In the genomic region with DNA sequence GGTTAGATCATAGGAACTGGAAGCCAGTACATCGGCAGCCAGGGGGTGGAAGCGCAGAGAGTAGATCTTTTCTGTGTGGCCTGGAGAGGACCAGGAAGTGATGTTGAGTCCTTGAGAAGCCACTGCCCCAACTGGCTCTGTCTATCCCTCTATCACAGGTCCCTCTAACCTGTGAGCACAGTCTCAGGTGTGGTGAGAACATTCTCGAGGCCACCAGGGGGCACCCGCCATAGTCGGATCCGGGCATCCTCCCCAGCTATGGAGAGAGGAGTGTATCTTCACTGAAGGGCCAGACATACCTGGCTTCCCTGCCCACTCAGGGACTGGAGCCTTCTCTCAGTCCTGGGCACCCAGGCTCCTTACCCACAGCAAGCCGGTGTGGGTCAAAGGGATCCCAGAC, we compare ENCODE assay signal across 9 mouse cellular contexts. TPM values are rescaled to one million over a fixed set of nuclear protein-coding genes. Genes with fewer than 3 reads are reported as not detected.
DNase-seq lines count a peak whose midpoint lies in the region; ATAC-seq and TF ChIP-seq lines count a peak whose summit lies in the region.
"Had no signal": no experiment of that assay in that cellular context is flagged by ENCODE, and none has a peak within 500 bp of the region (broad histone marks: within the 10 kb centered on the region; RNA-seq: fewer than 3 reads in every experiment).

No protein-coding gene starts in this region.

- H3K4me1 ChIP-seq in heart, adult 2 months (ENCODE audit: control insufficient read depth, insufficient read depth, low read length): no peaks in the 10 kb centered on the region
- peaks cover 82% of the 10 kb centered on the region for H3K4me1 ChIP-seq in E14TG2a.4 (replicated peaks; ENCODE audit: low read depth, low read length)
- H3K4me1 ChIP-seq in embryonic fibroblast, embryonic 13.5 days (ENCODE audit: control insufficient read depth, insufficient read depth, low read length): no peaks in the 10 kb centered on the region
- peaks cover 20% of the 10 kb centered on the region for H3K4me1 ChIP-seq in liver, embryonic 12.5 days
- H3K4me1 ChIP-seq: neural tube, embryonic 13.5 days had no signal

- no peak overlapping the region for H3K4me3 ChIP-seq in heart, adult 2 months
- no peak overlapping the region for H3K4me3 ChIP-seq in E14TG2a.4 (replicated peaks; ENCODE audit: low read length)
- H3K4me3 ChIP-seq in embryonic fibroblast, embryonic 13.5 days (ENCODE audit: insufficient read depth, low read length): no peak overlapping the region
- H3K4me3 ChIP-seq in liver, embryonic 12.5 days: no peak overlapping the region
- H3K4me3 ChIP-seq: neural tube, embryonic 13.5 days had no signal

- H3K27ac ChIP-seq in heart, adult 2 months: no peak overlapping the region
- no peak overlapping the region for H3K27ac ChIP-seq in embryonic fibroblast, embryonic 13.5 days (ENCODE audit: insufficient read depth, low read length)
- no peak overlapping the region for H3K27ac ChIP-seq in liver, embryonic 12.5 days
- H3K27ac ChIP-seq: neural tube, embryonic 13.5 days had no signal

- peak; percentile 19; the same call in 1 of the 2 replicates for ATAC-seq in liver, embryonic 12.5 days

- TF ChIP-seq EP300 in heart, adult 2 months (IDR thresholded peaks at IDR 0.05; ENCODE audit: insufficient read depth, low read depth, low read length): no peak

- intact Hi-C loops in heart, adult 2 months (cut with DNase I): no loop called here
- intact Hi-C loops in heart, postnatal 25 days (cut with DNase I): loop anchor here (5.0 kb wide), 1 partner anchor 230 kb away; no protein-coding TSS in a partner anchor

- H3K9me3 ChIP-seq in E14TG2a.4 (ENCODE audit: low read length): no peaks in the 10 kb centered on the region
- H3K9me3 ChIP-seq in liver, embryonic 12.5 days (replicated peaks): no peaks in the 10 kb centered on the region
- H3K9me3 ChIP-seq: neural tube, embryonic 13.5 days had no signal

- no peak for TF ChIP-seq POLR2A in heart, adult 2 months (IDR thresholded peaks at IDR 0.05; ENCODE audit: insufficient read depth, low read depth, low read length)
- TF ChIP-seq POLR2A in embryonic fibroblast, embryonic 13.5 days (IDR thresholded peaks at IDR 0.05; ENCODE audit: low read depth, low read length): no peak

- H3K36me3 ChIP-seq in heart, adult 2 months (ENCODE audit: control insufficient read depth, insufficient read depth, low read length): no peaks in the 10 kb centered on the region
- peaks cover 76% of the 10 kb centered on the region for H3K36me3 ChIP-seq in E14TG2a.4 (ENCODE audit: insufficient read depth, low read length)
- peaks cover 41% of the 10 kb centered on the region for H3K36me3 ChIP-seq in liver, embryonic 12.5 days

- no peak overlapping the region for H3K4me2 ChIP-seq in liver, embryonic 12.5 days
- H3K4me2 ChIP-seq: neural tube, embryonic 13.5 days had no signal

- no peak overlapping the region for H3K9ac ChIP-seq in heart, adult 2 months (ENCODE audit: low read depth, low read length)
- no peak overlapping the region for H3K9ac ChIP-seq in liver, embryonic 12.5 days
- H3K9ac ChIP-seq: neural tube, embryonic 13.5 days had no signal

- peak; percentile 60 for TF ChIP-seq CTCF in heart, adult 2 months (IDR thresholded peaks at IDR 0.05)
- peak; percentile 47 for TF ChIP-seq CTCF in E14TG2a.4 (conservative IDR thresholded peaks at IDR 0.05; ENCODE audit: low read length)
- peak; percentile 39; the same call in 1 of the 2 replicates for TF ChIP-seq CTCF in embryonic fibroblast, embryonic 13.5 days (IDR thresholded peaks at IDR 0.05; ENCODE audit: borderline replicate concordance, insufficient read depth, low read length)

- WGBS in heart, adult 2 months: 48% methylated on average over 7 of the region's 7 CpGs
- whole genome bisulfite sequencing in liver, embryonic 12.5 days (ENCODE audit: insufficient replicate concordance): 55% methylated on average over 7 of the region's 7 CpGs

- H3K79me2 ChIP-seq in heart, adult 2 months (replicated peaks; ENCODE audit: control insufficient read depth, insufficient read depth, low read length): no peaks in the 10 kb centered on the region

- no peaks in the 10 kb centered on the region for H3K27me3 ChIP-seq in heart, adult 2 months (ENCODE audit: control insufficient read depth, insufficient read depth, low read length)
- no peaks in the 10 kb centered on the region for H3K27me3 ChIP-seq in E14TG2a.4 (ENCODE audit: insufficient read depth, low read length)
- H3K27me3 ChIP-seq in liver, embryonic 12.5 days (replicated peaks): no peaks in the 10 kb centered on the region
- H3K27me3 ChIP-seq: neural tube, embryonic 13.5 days had no signal

- no peak for DNase-seq in heart, adult 2 months
- no peak for DNase-seq in heart, postnatal 25 days (ENCODE audit: low spot score)
- no peak for DNase-seq in gastrocnemius, adult 18-20 months (ENCODE audit: low spot score)
- DNase-seq in adrenal gland, postnatal 10 days: no peak
- no peak for DNase-seq in Muller cell, postnatal 12 days (ENCODE audit: inconsistent ontology term)

RNA-seq across cellular contexts. Expression of a gene that starts 7.3 kb away (rescaled TPM):
- 100 to 1,000 TPM; 119 to 165 TPM for total RNA-seq in heart, adult 2 months (2021)
- polyA plus RNA-seq in heart, adult 2 months (2012; rRNA removed): 36.3 and 39.4 TPM in 2 replicates
- 100 to 1,000 TPM; 129 to 141 TPM for total RNA-seq in heart, postnatal 25 days (2021)
- polyA plus RNA-seq in embryonic fibroblast, embryonic 13.5 days (2011; ENCODE audit: insufficient read length, low read depth, missing spikeins): 30.5 and 33.1 TPM in 2 replicates
- 76.2 and 81.9 TPM in 2 replicates for polyA plus RNA-seq in liver, embryonic 12.5 days (2016; fragmentation: Nextera tagmentation; extraction: Ambion mirVana)
- 100 to 1,000 TPM; 108 to 113 TPM for total RNA-seq in gastrocnemius, adult 18-20 months (2021)
- total RNA-seq in adrenal gland, postnatal 10 days (2021): 100 to 1,000 TPM; 115 to 116 TPM

RNA-seq across cellular contexts. Expression of a gene that starts 7.7 kb away (rescaled TPM):
- total RNA-seq in heart, adult 2 months (2021): 10 to 100 TPM in 1 of 2 experiments, 1 to 10 TPM in 1; 9.2 to 10.5 TPM
- 23.9 and 24.2 TPM in 2 replicates for polyA plus RNA-seq in heart, adult 2 months (2012; rRNA removed)
- total RNA-seq in heart, postnatal 25 days (2021): 10 to 100 TPM in 1 of 2 experiments, 1 to 10 TPM in 1; 9.8 to 12.0 TPM
- 72.1 and 79.5 TPM in 2 replicates for polyA plus RNA-seq in embryonic fibroblast, embryonic 13.5 days (2011; ENCODE audit: insufficient read length, low read depth, missing spikeins)
- 4.7 and 5.0 TPM in 2 replicates for polyA plus RNA-seq in liver, embryonic 12.5 days (2016; fragmentation: Nextera tagmentation; extraction: Ambion mirVana)
- 1 to 10 TPM; 4.1 to 5.0 TPM for total RNA-seq in gastrocnemius, adult 18-20 months (2021)
- 10 to 100 TPM; 10.0 to 14.7 TPM for total RNA-seq in adrenal gland, postnatal 10 days (2021)

RNA-seq across cellular contexts. Expression of a gene that starts 7.7 kb away (rescaled TPM):
- 100 to 1,000 TPM; 138 to 150 TPM for total RNA-seq in heart, adult 2 months (2021)
- polyA plus RNA-seq in heart, adult 2 months (2012; rRNA removed): 80.8 and 104 TPM in 2 replicates
- total RNA-seq in heart, postnatal 25 days (2021): 100 to 1,000 TPM; 149 TPM
- 39.7 and 47.6 TPM in 2 replicates for polyA plus RNA-seq in embryonic fibroblast, embryonic 13.5 days (2011; ENCODE audit: insufficient read length, low read depth, missing spikeins)
- polyA plus RNA-seq in liver, embryonic 12.5 days (2016; fragmentation: Nextera tagmentation; extraction: Ambion mirVana): 69.2 and 74.2 TPM in 2 replicates
- 100 to 1,000 TPM in 1 of 2 experiments, 10 to 100 TPM in 1; 91.1 to 101 TPM for total RNA-seq in gastrocnemius, adult 18-20 months (2021)
- 100 to 1,000 TPM; 161 to 167 TPM for total RNA-seq in adrenal gland, postnatal 10 days (2021)

RNA-seq across cellular contexts. Expression of a gene that starts 37.5 kb away (rescaled TPM):
- total RNA-seq in heart, adult 2 months (2021): 10 to 100 TPM; 10.0 to 11.1 TPM
- 17.3 and 23.8 TPM in 2 replicates for polyA plus RNA-seq in heart, adult 2 months (2012; rRNA removed)
- 10 to 100 TPM; 16.6 to 20.3 TPM for total RNA-seq in heart, postnatal 25 days (2021)
- polyA plus RNA-seq in embryonic fibroblast, embryonic 13.5 days (2011; ENCODE audit: insufficient read length, low read depth, missing spikeins): 52.2 and 64.0 TPM in 2 replicates
- polyA plus RNA-seq in liver, embryonic 12.5 days (2016; fragmentation: Nextera tagmentation; extraction: Ambion mirVana): 6.1 and 7.3 TPM in 2 replicates
- 1 to 10 TPM; 4.0 to 7.3 TPM for total RNA-seq in gastrocnemius, adult 18-20 months (2021)
- 10 to 100 TPM; 22.9 to 34.3 TPM for total RNA-seq in adrenal gland, postnatal 10 days (2021)

RNA-seq across cellular contexts. Expression of a gene that starts 47.5 kb away (rescaled TPM):
- 10 to 100 TPM; 14.6 to 15.9 TPM for total RNA-seq in heart, adult 2 months (2021)
- polyA plus RNA-seq in heart, adult 2 months (2012; rRNA removed): 20.8 and 22.8 TPM in 2 replicates
- 10 to 100 TPM; 12.6 to 16.1 TPM for total RNA-seq in heart, postnatal 25 days (2021)
- 17.7 and 23.3 TPM in 2 replicates for polyA plus RNA-seq in embryonic fibroblast, embryonic 13.5 days (2011; ENCODE audit: insufficient read length, low read depth, missing spikeins)
- 11.3 and 11.9 TPM in 2 replicates for polyA plus RNA-seq in liver, embryonic 12.5 days (2016; fragmentation: Nextera tagmentation; extraction: Ambion mirVana)
- total RNA-seq in gastrocnemius, adult 18-20 months (2021): 10 to 100 TPM; 13.9 to 14.4 TPM
- 10 to 100 TPM; 27.9 to 38.7 TPM for total RNA-seq in adrenal gland, postnatal 10 days (2021)
